Mouse (Mus musculus) common myeloid progenitor, adult 5-6 weeks (primary cell): ENCODE measurements around the gene Noto. TPM values are rescaled to one million over a fixed set of nuclear protein-coding genes. Genes with fewer than 3 reads are reported as not detected.

ENCODE experiments used
- ATAC-seq: replicated peaks from 2 replicates; pipeline ENCODE4 v1.8.0; 2016; ENCODE audit warnings: low read depth, mild to moderate bottlenecking, moderate TSS enrichment, inconsistent platforms; ENCODE audit not compliant: poor library complexity, severe bottlenecking
- total RNA-seq: library from RNA; stranded (forward); fragments of 200-1000, 187-1606 nt; gene quantifications from 2 replicates; pipeline ENCODE4 v1.2.3, GENCODE M21; 2017

Noto gene
- total RNA-seq = not detected in 2 replicates

GRCm38 (mm10) chr6:85423836-85424379, at the start of gene Noto:
TSS of gene Noto (plus strand) at chr6:85423886.
- no peak for ATAC-seq

- no peak for ATAC-seq
Observed at GRCm38 (mm10) chr6:85373951-85374733, 49.5 kb upstream of the Noto start, which contains the start of gene Rab11fip5. TSS of gene Rab11fip5 (minus strand) at chr6:85374634.

GRCm38 (mm10) chr6:85374734-85375114, 49.0 kb upstream of the Noto start:
- ATAC-seq = peak; percentile 91

GRCm38 (mm10) chr6:85377066-85377734, 46.5 kb upstream of the Noto start:
- no peak for ATAC-seq

DNA sequence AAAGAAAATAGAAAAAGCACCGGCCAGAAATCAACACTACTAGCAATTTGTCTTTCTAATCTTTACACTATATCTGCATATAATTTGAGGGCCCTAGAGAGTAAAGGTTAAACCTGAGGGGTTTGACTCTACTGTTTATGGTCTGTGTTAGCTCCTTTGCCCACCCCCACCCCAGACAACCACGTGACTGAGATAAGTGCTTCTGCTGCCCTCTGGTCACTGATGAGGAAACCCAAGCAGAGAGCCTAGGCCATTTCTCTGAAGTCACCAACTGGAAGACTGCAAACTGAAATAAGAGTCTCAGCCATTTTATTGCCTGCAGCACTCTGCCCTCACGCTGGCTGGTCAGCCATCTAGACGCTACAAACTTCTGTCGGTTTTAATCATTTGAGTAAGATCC, 45.8 kb upstream of the Noto start:
- no peak for ATAC-seq

- ATAC-seq = no peak
Observed at GRCm38 (mm10) chr6:85378629-85379028, 45.1 kb upstream of the Noto start.

DNA sequence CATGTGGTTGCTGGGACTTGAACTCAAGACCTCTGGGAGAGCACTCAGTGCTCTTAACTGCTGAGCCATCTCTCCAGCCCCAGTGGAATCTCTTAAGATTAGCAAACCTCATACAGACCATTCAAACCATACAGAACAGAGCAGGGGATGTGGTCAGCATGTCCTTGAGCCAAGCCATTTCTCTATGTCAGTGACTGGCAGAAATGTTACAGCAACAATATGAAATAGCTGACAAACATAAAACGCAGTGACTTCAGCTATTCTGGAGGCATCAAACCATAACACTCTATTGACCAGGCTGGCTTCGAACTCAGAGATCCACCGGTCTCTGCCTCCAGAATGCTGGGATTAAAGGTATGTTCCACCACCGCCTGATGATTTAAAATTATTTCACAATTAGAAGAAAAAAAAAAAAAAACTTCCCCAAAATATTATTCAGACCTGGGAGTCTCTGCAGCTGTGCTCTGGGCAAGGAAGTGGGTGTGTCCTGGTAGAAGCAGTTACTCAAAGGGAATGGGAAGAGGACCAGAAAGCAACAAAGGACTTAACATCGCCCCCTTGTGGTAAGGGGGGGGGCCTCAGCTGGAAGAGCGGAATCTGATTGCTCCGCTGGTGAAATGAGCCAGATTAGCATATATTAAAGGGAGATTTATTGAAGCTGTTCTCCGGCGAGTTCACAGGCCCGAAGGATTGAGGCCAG, 43.3 kb upstream of the Noto start:
- ATAC-seq = peak; percentile 95

- peak; percentile 50 for ATAC-seq
Observed at GRCm38 (mm10) chr6:85380901-85381647, 42.6 kb upstream of the Noto start.

- no peak for ATAC-seq
Observed at GRCm38 (mm10) chr6:85381648-85382020, 42.1 kb upstream of the Noto start.

GRCm38 (mm10) chr6:85382791-85383190, 40.9 kb upstream of the Noto start:
- ATAC-seq = no peak

GRCm38 (mm10) chr6:85388608-85389007, 35.1 kb upstream of the Noto start:
- ATAC-seq = peak; percentile 72

DNA sequence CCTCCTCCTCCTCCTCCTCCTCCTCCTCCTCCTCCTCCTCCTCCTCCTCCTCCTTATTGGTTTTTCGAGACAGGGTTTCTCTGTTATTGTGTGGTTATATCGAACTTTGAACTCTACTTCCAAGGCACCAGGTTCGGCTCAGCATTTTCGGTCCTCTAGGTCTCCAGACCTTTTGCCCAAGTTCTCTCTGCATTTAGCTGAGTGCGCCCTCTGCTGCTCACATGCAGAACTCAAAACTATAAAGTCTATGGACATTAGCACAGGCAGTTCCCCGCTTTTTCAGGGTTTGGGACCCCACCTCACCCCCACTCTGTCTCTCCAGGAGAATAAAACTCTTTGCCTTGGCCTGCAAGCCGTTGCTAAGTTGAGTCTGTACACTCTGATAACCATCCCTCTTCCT, 31.9 kb upstream of the Noto start:
- peak; percentile 71 for ATAC-seq

DNA sequence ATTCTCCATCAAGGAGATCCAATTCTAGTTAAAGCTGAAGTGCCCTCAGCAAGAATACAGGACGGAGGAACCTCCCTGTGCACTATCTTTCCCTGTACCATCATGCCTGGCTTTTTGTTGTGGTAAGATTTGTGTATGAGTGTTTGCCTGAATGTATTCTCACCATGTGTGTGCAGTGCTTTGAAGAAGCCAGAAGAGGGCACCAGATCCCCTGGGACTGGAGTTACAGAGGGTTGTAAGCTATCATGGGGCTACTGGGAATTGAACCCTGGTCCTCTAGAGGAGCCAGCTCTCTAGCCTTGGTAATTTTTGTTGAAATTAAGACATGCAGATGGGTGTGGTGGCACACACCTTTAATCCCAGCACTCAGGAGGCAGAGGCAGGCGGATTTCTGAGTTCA, 28.3 kb upstream of the Noto start:
- no peak for ATAC-seq

DNA sequence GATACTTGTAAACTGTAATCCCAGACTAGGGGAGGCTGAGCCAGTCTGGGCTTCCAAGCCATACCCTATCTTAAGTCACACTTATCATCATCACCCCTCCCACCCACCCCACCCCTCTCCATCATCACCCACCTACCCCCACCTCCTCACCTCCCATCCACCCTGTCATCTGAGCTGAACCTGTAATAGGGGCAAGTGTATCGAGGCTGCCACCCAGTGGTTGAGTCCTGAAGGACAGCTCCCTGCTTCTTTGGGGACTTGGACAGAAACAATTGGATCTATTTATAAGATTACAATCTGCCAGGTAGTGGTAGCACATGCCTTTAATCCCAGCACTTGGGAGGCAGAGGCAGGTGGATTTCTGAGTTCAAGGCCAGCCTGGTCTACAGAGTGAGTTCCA, 26.5 kb upstream of the Noto start:
- peak; percentile 81 for ATAC-seq

- no peak for ATAC-seq
Observed at GRCm38 (mm10) chr6:85399715-85400114, 24.0 kb upstream of the Noto start.

DNA sequence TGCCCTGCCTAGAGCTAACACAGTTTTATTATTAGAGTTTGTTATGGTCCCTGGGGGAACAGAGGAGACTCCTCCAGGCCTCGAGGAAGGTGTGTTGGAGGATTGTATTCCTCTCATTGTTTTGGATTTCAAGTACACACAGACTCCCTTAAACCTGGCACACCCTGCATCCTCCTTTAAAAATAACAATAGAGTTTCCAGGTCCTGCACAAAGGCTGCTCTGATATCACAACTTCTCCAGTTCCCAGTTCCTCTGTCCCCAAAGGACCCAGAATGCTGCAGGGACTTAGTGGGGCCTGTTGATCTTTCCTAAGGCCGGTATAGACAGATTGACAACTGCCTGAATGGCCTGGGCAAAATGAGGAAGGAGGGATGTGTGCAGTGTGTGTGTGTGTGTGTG, 21.1 kb upstream of the Noto start:
- ATAC-seq = no peak

- ATAC-seq = no peak
Observed at GRCm38 (mm10) chr6:85403039-85403438, 20.6 kb upstream of the Noto start.

DNA sequence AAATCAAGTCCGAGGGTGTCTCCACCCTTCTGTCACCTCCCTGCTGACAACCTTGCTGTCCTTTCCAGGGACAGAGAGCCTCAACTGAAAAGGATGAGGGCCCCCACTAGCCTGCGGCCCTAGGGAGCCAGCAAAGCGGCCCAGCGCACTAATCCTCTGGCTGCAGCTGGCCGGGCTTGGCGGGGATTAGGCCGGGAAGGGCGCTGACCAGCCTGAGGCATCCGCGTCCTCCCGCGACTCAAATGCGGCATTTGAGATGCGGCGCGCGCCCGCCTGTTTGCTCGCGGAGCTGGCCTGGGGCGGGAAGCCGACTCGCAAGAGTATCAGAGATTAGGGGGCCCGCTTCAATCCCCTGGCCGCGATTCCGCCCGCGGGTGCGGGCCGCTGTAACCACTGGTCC, 14.7 kb upstream of the Noto start:
- no peak for ATAC-seq

- ATAC-seq = peak; percentile 81
Observed at GRCm38 (mm10) chr6:85410771-85411273, 12.9 kb upstream of the Noto start.

GRCm38 (mm10) chr6:85415829-85416228, 7.9 kb upstream of the Noto start:
- ATAC-seq = no peak
